Mouse (Mus musculus): ENCODE measurements around the gene Cd81.

DNA sequence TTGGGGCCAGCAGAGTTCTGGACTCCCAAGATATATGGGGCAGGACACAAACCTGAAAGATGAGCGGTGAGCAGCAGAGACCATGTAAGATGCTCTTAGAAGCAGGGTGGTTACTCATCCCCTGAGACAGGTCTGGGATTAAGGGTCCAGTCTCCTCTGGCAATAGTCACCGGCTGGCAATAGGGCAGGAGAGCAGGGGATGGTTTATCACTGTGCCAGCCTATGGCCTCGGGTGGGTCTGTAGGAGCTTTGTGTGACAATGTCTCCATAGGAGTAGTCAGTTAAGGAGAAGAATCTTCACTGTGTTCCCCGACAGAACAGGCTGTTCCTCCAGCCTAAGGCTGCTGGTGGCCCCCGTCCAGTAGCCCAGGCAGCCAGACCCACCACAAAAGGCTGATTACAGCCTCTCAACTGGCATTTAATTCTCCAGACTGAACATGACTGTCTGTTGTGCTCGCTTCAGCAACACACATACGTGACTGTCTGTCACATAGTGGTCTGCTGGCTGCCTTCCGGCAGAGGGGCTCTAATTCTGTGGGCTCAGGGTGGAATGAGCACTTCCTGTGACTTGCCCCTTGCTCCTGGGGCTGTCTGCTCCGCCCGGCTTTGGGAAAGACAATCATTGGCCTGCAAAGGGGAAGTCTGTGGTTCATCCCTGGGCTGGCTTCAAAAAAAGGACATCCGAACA is 3.1 kb downstream of the Cd81 start:
- no peak for TF ChIP-seq CTCF (IDR thresholded peaks at IDR 0.05; ENCODE audit: borderline replicate concordance, extremely low read depth, insufficient read depth, insufficient read length)
- TF ChIP-seq POLR2A (IDR thresholded peaks at IDR 0.05; ENCODE audit: borderline replicate concordance, extremely low read depth, insufficient read depth, insufficient read length, poor library complexity, severe bottlenecking) = no peak

Data from brain, embryonic 14.5 days (tissue).